Mouse (Mus musculus) embryonic facial prominence, embryonic 10.5 days (tissue): ENCODE data around the gene Cpne7. TPM values are rescaled to one million over a fixed set of nuclear protein-coding genes. Genes with fewer than 3 reads are reported as not detected.

Source experiments
- DNase-seq: peaks from one replicate; pipeline ENCODE4 v3.0.0-alpha.2; 2017; ENCODE audit warnings: low spot score
- H3K27ac ChIP-seq: fragments of 300-500 bp; sonication (generic); replicated peaks from 2 replicates; pipeline ENCODE4 v1.5.1; 2016; ENCODE audit warnings: mild to moderate bottlenecking
- H3K27me3 ChIP-seq: fragments of 300-500 bp; sonication (generic); replicated peaks from 2 replicates; pipeline ENCODE4 v1.6.1; 2016; ENCODE audit warnings: low read depth, mild to moderate bottlenecking; ENCODE audit not compliant: poor library complexity, severe bottlenecking
- H3K36me3 ChIP-seq: fragments of 300-500 bp; sonication (generic); replicated peaks from 2 replicates; pipeline ENCODE4 v1.6.1; 2016; ENCODE audit warnings: mild to moderate bottlenecking, moderate library complexity
- H3K4me1 ChIP-seq: fragments of 300-500 bp; sonication (generic); 2 replicates; pipeline ENCODE4 v1.6.1; 2016
- H3K4me3 ChIP-seq: fragments of 300-500 bp; sonication (generic); 2 replicates; pipeline ENCODE4 v1.5.1; 2016; ENCODE audit warnings: mild to moderate bottlenecking, moderate library complexity
- H3K9me3 ChIP-seq: fragments of 300-500 bp; sonication (generic); 2 replicates; pipeline ENCODE4 v1.6.1; 2016; ENCODE audit warnings: mild to moderate bottlenecking
- WGBS: fragments of 180-500 bp; shearing (Covaris S2); methylation state at CpG from one replicate; pipeline ENCODE4 v1.1.7; 2016; 5-methylcytosine and 5-hydroxymethylcytosine counted together
- polyA plus RNA-seq: library from polyadenylated mRNA; unstranded; fragments of >200 nt; fragmentation: Nextera tagmentation; extraction: Ambion mirVana; gene quantifications from 2 replicates; pipeline ENCODE4 v1.2.1, GENCODE M21; 2016

Cpne7 gene
- polyA plus RNA-seq, 1 experiment from 2014 or later, result 1.8 TPM

DNA sequence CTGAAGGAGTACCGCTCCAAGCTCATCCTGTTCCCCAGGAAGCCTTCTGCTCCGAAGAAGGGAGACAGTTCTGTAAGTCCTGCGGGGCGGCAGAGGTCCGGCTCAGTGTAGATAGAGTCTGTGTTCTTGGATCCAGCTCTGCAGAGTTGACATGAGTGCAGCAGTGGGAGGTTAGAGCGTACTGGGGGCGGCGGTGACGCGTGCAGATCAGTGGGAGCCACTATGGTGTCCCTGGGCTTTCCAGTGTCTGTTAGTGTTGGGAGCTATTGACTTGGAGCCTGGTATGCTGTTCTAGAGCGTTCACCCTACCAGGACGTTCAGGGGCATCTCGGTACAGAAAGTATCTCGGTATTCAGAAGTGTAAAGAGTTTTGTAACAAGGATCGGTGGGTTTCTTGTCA is 13.9 kb upstream of the Cpne7 start:
- Histone ChIP-seq H3K4me1 (peaks cover 22% of the 10 kb centered on the region), H3K4me3 (peak overlapping the region; percentile 96), H3K27me3 (no peaks in the 10 kb centered on the region), H3K27ac (peak overlapping the region; percentile 100), H3K9me3 (no peaks in the 10 kb centered on the region), H3K36me3 (peaks cover 44% of the 10 kb centered on the region)
- 21% methylated on average over 15 of the region's 15 CpGs for WGBS
- no peak for DNase-seq

DNA sequence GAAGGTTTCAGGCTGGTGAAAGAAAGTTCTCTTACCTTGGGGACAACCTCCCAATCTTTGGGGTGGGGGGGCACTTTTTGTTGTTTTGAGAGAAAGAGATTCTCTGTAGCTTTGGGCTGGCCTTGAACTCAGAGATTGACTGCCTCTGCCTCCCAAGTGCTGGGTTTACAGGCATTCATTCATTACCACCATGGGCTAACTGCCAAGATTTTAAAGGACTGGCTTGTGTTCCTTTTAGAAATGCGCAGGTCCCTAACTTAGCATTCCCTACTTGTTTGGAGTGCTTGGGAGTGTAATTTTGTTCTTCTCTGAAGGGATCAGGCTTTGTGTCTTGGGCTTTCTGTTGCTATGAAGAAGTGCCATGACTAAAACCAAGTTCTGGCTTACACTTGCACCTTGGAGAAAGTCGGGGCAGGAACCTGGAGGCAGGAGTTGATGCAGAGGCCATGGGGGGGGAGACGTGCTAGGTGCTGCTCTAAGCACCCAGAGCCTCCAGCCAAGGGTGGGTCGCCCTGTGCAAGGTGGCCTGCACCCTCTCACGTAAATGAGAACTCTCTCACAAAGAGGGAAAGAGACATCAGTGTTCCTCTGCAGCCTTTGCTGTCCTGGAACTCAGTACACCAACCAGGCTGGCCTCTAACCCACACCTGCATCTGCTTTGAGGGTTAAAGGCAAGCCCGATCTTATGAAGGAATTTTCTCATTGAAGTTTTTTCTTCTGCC is 13.0 kb upstream of the Cpne7 start:
- no peak for DNase-seq
- Histone ChIP-seq H3K4me1 (peaks cover 22% of the 10 kb centered on the region), H3K27me3 (no peaks in the 10 kb centered on the region), H3K27ac (no peak overlapping the region), H3K4me3 (peak overlapping the region; percentile 96), H3K9me3 (no peaks in the 10 kb centered on the region), H3K36me3 (peaks cover 38% of the 10 kb centered on the region)
- WGBS, result 86% methylated on average over 6 of the region's 6 CpGs

DNA sequence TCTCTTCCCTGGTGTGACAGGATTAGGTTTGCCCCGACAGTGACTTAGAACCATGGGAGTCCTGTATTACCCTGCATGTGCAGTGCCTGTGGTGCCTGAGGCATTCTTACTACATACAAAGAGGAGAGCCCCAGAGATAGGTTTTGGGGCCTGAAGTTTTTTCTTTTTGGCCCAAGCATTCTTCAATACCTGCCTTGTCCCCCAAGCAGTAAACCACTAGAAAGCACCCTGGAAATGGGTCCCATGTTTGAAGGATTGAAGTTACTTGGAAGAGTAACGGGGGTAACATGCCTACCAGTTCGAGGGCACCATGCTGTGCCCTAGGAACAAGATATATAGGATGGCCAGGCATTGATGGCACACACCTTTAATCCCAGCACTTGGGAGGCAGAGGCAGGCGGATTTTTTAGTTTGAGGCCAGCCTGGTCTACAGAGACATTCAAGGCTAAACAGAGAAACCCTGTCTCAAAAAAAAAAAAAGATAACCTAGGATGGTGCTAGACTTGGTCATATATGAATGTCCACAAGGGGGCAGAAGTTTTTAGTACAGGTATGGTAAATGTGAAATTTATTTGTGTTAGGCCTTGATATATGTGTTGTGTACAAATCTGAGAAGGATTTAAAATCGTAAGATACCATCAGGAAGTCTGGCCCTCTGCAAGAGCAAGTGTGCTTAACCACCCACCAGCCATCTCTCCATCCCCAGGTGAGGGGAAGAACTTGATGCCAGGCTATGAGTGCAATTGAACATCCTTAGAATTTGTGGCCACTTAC is 11.4 kb upstream of the Cpne7 start:
- H3K27ac ChIP-seq, result no peak overlapping the region
- WGBS, result 68% methylated on average over 5 of the region's 5 CpGs
- DNase-seq, result peak; percentile 25
- H3K4me3 ChIP-seq, result no peak overlapping the region
- H3K4me1 ChIP-seq, result peaks cover 21% of the 10 kb centered on the region
- H3K27me3 ChIP-seq, result no peaks in the 10 kb centered on the region
- peaks cover 34% of the 10 kb centered on the region for H3K36me3 ChIP-seq
- H3K9me3 ChIP-seq, result no peaks in the 10 kb centered on the region

DNA sequence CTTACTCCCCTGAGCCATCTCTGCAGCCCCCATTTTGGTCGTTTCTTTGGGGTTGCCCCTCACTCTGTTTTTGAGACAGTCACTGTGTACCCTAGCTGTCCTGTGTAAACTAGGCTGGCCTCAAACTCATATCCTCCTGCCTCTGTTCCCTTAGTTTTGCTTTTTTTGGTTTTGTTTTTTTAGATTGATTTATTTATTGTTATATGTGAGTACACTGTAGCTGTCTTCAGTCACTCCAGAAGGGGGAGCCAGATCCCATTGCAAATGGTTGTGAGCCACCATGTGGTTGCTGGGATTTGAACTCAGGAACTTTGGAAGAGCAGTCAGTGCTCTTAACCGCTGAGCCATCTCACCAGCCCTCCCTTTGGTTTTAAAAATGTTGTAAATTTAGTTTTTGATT is 10.6 kb upstream of the Cpne7 start:
- H3K27me3 ChIP-seq, result no peaks in the 10 kb centered on the region
- H3K36me3 ChIP-seq, result peaks cover 34% of the 10 kb centered on the region
- H3K27ac ChIP-seq, result no peak overlapping the region
- no peak for DNase-seq
- 44% methylated on average over 2 of the region's 2 CpGs for WGBS
- peaks cover 28% of the 10 kb centered on the region for H3K4me1 ChIP-seq
- no peak overlapping the region for H3K4me3 ChIP-seq
- no peaks in the 10 kb centered on the region for H3K9me3 ChIP-seq

DNA sequence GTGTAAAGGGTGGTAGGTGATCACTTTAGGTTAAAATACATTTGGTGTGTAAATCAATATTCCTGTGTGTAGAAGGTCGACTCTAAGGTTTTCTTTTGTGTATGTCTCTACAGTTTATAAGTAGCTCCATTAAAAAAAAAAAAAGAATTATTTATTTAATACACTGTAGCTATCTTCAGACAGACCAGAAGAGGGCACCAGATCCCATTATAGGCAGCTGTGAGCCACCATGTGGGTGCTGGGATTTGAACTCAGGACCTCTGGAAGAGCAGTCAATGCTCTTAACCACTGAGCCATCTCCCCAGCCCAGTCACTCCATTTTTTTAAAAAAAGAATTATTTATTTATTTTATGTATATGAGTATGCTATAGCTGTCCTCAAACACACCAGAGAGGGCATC is 9.2 kb upstream of the Cpne7 start:
- 74% methylated on average over 1 of the region's 1 CpGs for WGBS

DNA sequence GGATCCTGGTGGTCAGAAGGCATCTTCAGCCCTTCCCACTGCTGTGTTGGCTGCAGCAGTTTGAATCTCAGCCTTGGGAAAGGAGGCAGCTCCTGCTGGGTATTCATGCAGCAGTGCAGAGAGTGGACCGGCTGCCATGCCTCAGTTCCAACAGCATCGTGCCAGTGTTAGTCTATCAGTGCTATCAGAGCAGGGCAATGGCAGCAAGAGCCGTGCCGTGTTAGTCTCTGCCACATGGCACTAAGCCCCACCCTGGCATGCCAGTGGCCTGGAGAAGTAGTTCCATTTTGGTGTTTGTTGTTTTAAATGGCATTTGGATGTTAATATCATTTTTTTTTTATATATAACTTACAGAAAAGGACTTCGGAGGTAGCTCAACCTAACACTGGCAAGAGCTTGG is 8.2 kb upstream of the Cpne7 start:
- Histone ChIP-seq H3K9me3 (no peaks in the 10 kb centered on the region), H3K36me3 (peaks cover 22% of the 10 kb centered on the region), H3K4me3 (no peak overlapping the region), H3K27ac (no peak overlapping the region), H3K27me3 (no peaks in the 10 kb centered on the region), H3K4me1 (peaks cover 18% of the 10 kb centered on the region)
- WGBS, result 90% methylated on average over 5 of the region's 5 CpGs
- DNase-seq, result no peak

More for the DNA sequence above, 9.2 kb upstream of the Cpne7 start:
- H3K4me3 ChIP-seq, result no peak overlapping the region
- H3K4me1 ChIP-seq, result peaks cover 24% of the 10 kb centered on the region
- H3K36me3 ChIP-seq, result peaks cover 31% of the 10 kb centered on the region
- H3K27ac ChIP-seq, result no peak overlapping the region
- H3K9me3 ChIP-seq, result no peaks in the 10 kb centered on the region
- no peaks in the 10 kb centered on the region for H3K27me3 ChIP-seq
- DNase-seq, result no peak

DNA sequence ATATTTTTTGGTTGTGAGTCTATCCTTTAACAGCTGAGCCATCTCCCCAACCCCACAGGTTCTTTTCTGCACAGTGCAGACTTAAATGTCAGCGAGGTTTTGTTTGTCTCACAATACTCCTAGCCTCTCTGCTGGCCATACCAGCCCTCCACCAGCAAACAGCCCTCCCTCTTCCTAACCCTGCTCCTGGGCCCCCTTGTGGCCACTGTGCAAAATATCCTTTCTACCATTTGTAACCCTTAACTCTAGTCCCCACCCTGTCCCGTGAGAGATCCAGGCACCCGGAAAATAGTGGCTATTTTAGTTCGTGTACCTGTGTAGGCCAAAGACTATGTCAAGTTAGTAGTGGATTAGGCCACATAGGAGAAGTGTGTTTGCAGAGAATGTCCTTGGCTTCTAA is 6.5 kb upstream of the Cpne7 start:
- H3K4me3 ChIP-seq, result no peak overlapping the region
- no peak overlapping the region for H3K27ac ChIP-seq
- peak; percentile 78 for DNase-seq
- H3K4me1 ChIP-seq, result peaks cover 20% of the 10 kb centered on the region
- WGBS, result 23% methylated on average over 4 of the region's 4 CpGs
- peaks cover 11% of the 10 kb centered on the region for H3K27me3 ChIP-seq
- peaks cover 5% of the 10 kb centered on the region for H3K36me3 ChIP-seq
- no peaks in the 10 kb centered on the region for H3K9me3 ChIP-seq

DNA sequence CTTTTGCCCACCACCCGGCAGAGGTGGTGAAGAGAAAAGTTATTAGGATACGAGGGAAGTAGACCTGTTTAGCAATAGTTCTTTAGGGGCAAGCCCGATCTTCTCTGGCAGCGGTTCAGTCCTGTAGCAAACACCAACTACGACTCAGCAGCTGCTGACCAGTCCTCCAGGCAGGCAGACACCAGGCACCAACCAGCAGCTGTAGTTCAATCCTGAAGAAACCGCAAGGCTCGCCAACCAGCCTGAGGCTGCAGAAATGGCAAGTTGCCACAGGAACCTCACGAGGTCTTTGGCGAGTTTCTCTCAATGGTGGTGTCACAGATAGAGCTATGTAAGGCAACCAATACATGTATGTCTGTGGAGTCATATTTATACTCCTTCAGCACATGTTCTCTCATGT is 4.3 kb upstream of the Cpne7 start:
- WGBS, result 85% methylated on average over 9 of the region's 9 CpGs
- H3K27me3 ChIP-seq, result peaks cover 34% of the 10 kb centered on the region
- H3K4me3 ChIP-seq, result no peak overlapping the region
- no peaks in the 10 kb centered on the region for H3K36me3 ChIP-seq
- H3K27ac ChIP-seq, result no peak overlapping the region
- no peak for DNase-seq
- no peaks in the 10 kb centered on the region for H3K9me3 ChIP-seq
- peaks cover 41% of the 10 kb centered on the region for H3K4me1 ChIP-seq

DNA sequence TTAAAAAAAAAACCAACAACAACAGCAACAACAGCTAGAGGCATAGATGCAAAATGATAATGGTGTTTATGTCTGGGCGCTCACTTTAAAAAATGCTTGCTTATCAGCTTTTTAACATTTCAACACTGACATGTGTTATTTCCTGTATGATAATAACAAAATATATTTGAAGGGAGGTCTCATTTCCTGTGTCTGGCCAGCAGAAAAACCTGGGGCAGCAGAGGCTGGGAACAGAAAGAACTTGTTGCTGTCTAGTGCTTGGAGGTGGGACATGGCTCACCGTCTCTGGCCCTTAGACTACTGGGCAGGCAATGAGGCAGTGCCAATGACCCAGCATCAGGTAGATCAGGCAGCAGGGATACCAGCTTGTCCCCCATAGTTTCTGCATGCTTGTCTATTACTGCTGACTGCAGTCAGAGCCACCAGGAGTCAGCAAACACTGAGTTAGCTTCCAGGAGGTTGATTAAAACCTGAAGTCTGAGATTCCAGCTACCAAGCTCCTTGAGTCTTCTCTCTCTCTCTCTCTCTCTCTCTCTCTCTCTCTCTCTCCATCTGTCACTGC is 3.2 kb upstream of the Cpne7 start:
- DNase-seq, result no peak
- Histone ChIP-seq H3K9me3 (no peaks in the 10 kb centered on the region), H3K4me3 (no peak overlapping the region), H3K27ac (no peak overlapping the region), H3K36me3 (no peaks in the 10 kb centered on the region), H3K27me3 (peaks cover 45% of the 10 kb centered on the region), H3K4me1 (peaks cover 43% of the 10 kb centered on the region)
- 68% methylated on average over 2 of the region's 2 CpGs for WGBS

DNA sequence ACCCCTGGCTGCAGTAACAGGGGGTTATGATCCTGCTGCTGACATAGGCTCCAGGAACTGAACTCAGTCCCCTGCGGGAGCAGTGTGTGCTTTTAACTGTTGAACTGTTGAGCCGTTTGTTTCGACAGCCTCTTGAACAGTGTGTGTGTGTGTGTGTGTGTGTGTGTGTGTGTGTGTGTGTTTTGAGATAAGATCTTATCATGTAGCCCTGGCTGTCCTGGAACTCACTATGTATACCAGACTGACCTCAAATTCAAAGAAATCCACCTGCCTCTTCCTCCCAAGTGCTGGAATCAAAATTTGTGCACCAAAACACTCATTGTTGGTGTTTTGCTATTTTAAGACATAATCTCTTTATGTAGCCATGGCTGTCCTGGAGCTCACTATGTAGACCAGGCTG is 2.5 kb upstream of the Cpne7 start:
- no peaks in the 10 kb centered on the region for H3K36me3 ChIP-seq
- H3K27ac ChIP-seq, result no peak overlapping the region
- DNase-seq, result no peak
- H3K4me3 ChIP-seq, result no peak overlapping the region
- WGBS, result 65% methylated on average over 3 of the region's 3 CpGs
- H3K4me1 ChIP-seq, result peaks cover 43% of the 10 kb centered on the region
- H3K9me3 ChIP-seq, result no peaks in the 10 kb centered on the region
- H3K27me3 ChIP-seq, result peaks cover 51% of the 10 kb centered on the region

DNA sequence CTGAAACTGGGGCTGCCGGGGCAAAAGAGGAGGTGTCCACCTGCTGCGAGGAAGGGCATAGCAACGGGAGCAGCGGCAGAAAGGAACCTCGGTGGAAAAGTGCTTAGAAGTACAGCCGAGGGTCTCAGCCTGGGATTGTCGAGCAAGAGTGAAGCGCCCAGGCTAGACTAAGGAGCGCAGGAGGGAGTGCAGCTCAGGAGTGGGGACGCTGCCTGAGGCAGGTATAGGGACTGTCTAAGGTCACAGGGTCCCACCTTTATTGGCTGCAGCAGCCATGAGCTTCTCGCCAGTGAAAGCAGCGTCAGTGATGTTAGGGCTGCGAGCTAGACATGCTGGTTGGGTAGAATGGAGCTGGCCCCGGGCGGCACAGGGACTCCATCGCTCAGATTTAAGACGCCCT is 570 bp downstream of the Cpne7 start:
- H3K9me3 ChIP-seq, result no peaks in the 10 kb centered on the region
- H3K4me3 ChIP-seq, result peak overlapping the region; percentile 70
- H3K27me3 ChIP-seq, result peaks cover 79% of the 10 kb centered on the region
- WGBS, result 3% methylated on average over 17 of the region's 17 CpGs
- DNase-seq, result peak; percentile 36
- H3K27ac ChIP-seq, result no peak overlapping the region
- H3K4me1 ChIP-seq, result peaks cover 37% of the 10 kb centered on the region
- no peaks in the 10 kb centered on the region for H3K36me3 ChIP-seq

DNA sequence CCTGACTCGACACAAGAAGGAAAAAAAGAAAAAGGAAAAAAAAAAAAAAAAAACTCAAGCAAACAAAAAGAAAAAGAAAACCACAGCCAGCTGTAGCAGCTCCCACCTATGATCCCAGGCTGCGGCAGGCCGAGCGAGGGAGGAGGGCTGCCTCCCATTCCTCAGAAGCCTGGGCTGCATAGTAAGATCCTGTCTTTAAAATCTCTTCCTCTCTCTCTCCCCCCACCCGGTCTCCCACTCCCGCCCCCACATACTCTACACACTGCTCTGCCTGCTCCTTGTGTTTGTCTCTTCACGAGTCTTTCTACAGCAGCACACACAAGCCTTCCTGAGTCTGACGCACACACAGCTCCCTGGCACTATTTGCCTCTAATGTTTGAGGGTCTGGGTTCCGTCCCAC is 4.9 kb downstream of the Cpne7 start:
- Histone ChIP-seq H3K9me3 (no peaks in the 10 kb centered on the region), H3K27me3 (peaks cover 95% of the 10 kb centered on the region), H3K4me1 (peaks cover 39% of the 10 kb centered on the region), H3K36me3 (no peaks in the 10 kb centered on the region), H3K27ac (no peak overlapping the region), H3K4me3 (no peak overlapping the region)
- 70% methylated on average over 9 of the region's 9 CpGs for WGBS
- no peak for DNase-seq

DNA sequence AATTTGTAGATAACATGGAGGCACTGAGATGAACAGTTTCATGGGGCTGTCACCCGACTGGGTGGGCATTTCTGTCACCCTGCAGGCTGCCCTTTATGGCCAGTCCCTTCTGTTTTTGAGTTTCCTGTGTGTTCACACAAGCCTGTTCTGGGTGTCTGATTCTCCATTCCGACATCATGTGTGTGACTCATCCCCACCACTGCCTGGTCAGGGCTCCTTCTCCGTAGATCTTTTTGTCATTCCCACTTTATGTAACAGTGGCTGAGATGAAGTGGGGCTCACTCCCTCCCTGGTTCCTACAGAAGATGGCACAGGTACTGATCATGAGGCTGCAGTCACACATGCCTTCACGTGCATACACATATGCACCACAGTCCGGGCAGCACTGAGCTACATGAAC is 5.5 kb downstream of the Cpne7 start:
- H3K27ac ChIP-seq, result no peak overlapping the region
- H3K27me3 ChIP-seq, result peaks cover 95% of the 10 kb centered on the region
- DNase-seq, result no peak
- H3K9me3 ChIP-seq, result no peaks in the 10 kb centered on the region
- H3K4me1 ChIP-seq, result peaks cover 39% of the 10 kb centered on the region
- no peaks in the 10 kb centered on the region for H3K36me3 ChIP-seq
- WGBS, result 82% methylated on average over 5 of the region's 5 CpGs
- H3K4me3 ChIP-seq, result no peak overlapping the region
